Mouse (Mus musculus) intestine, postnatal 0 days (tissue): ENCODE results near the gene Atg101. TPM values are rescaled to one million over a fixed set of nuclear protein-coding genes. Genes with fewer than 3 reads are reported as not detected.

Source experiments
- ATAC-seq: fragments of 200-750 bp; cut with Nextera tagmentation; 2 replicates; pipeline ENCODE4 v1.8.0; 2017; ENCODE audit warnings: mild to moderate bottlenecking, moderate TSS enrichment, moderate library complexity
- H3K27ac ChIP-seq: fragments of 300-500 bp; sonication (generic); 2 replicates; pipeline ENCODE4 v1.5.1; 2014; ENCODE audit warnings: mild to moderate bottlenecking, low read depth, low read length, moderate library complexity
- H3K27me3 ChIP-seq: fragments of 300-500 bp; sonication (generic); replicated peaks from 2 replicates; pipeline ENCODE4 v1.6.1; 2014; ENCODE audit warnings: low read length, mixed read lengths; ENCODE audit not compliant: control insufficient read depth, insufficient read depth
- H3K36me3 ChIP-seq: fragments of 300-500 bp; sonication (generic); 2 replicates; pipeline ENCODE4 v1.6.1; 2014; ENCODE audit warnings: mild to moderate bottlenecking, moderate library complexity; ENCODE audit not compliant: control insufficient read depth, insufficient read depth
- H3K4me1 ChIP-seq: fragments of 300-500 bp; sonication (generic); replicated peaks from 2 replicates; pipeline ENCODE4 v1.6.1; 2014; ENCODE audit warnings: antibody characterized with exemption, low read length, mixed read lengths; ENCODE audit not compliant: control insufficient read depth, insufficient read depth
- H3K4me2 ChIP-seq: fragments of 300-500 bp; sonication (generic); replicated peaks from 2 replicates; pipeline ENCODE4 v1.6.1; 2014; ENCODE audit warnings: low read depth, mild to moderate bottlenecking, moderate library complexity
- H3K4me3 ChIP-seq: fragments of 300-500 bp; sonication (generic); 2 replicates; pipeline ENCODE4 v1.5.1; 2014; ENCODE audit warnings: low read depth, low read length
- H3K9ac ChIP-seq: fragments of 300-500 bp; sonication (generic); 2 replicates; pipeline ENCODE4 v1.6.1; 2014; ENCODE audit warnings: mild to moderate bottlenecking, low read depth, low read length
- H3K9me3 ChIP-seq: fragments of 300-500 bp; sonication (generic); 2 replicates; pipeline ENCODE4 v1.6.1; 2016; ENCODE audit warnings: mixed run types; ENCODE audit not compliant: control insufficient read depth
- CTCF ChIP-seq: sonication (generic); IDR thresholded peaks from 2 replicates; pipeline ENCODE4 v1.5.1; 2016; ENCODE audit warnings: low read depth, mild to moderate bottlenecking, control low read depth, antibody characterized with exemption, moderate library complexity
- WGBS: fragments of 180-500 bp; shearing (Covaris S2); extraction: QIAGEN DNeasy Blood & Tissue Kit; methylation state at CpG from one replicate; pipeline ENCODE4 v1.1.7; 2014; 5-methylcytosine and 5-hydroxymethylcytosine counted together
- polyA plus RNA-seq: library from polyadenylated mRNA; unstranded; fragments of >200 nt; fragmentation: Nextera tagmentation; extraction: Ambion mirVana; gene quantifications from 2 replicates; pipeline ENCODE4 v1.2.1, GENCODE M21; 2015

The Atg101 gene
- polyA plus RNA-seq, 1 experiment from 2014 or later = 50.9 TPM

- ATAC-seq = peak; percentile 63
- Histone ChIP-seq H3K4me2 (no peak overlapping the region), H3K36me3 (no peaks in the 10 kb centered on the region), H3K27me3 (no peaks in the 10 kb centered on the region), H3K4me1 (no peaks in the 10 kb centered on the region), H3K9me3 (no peaks in the 10 kb centered on the region), H3K4me3 (no peak overlapping the region), H3K9ac (no peak overlapping the region), H3K27ac (no peak overlapping the region)
- 0% methylated on average over 2 of the region's 2 CpGs for WGBS
- TF ChIP-seq CTCF = peak; percentile 99
Measured at GRCm38 (mm10) chr15:101339537-101339936, 55.5 kb downstream of the Atg101 start.

Other genes starting within 250 kb of the Atg101 start
- not detected in 2 replicates for gene Gm47841, start 236.9 kb upstream of the Atg101 start, polyA plus RNA-seq
- 0.16 and 0.33 TPM in 2 replicates for gene Fignl2, start 205.7 kb upstream of the Atg101 start, polyA plus RNA-seq
- gene Ankrd33, start 168.5 kb upstream of the Atg101 start, polyA plus RNA-seq = not detected in 2 replicates
- gene Acvrl1, start 155.8 kb upstream of the Atg101 start, polyA plus RNA-seq = 13.8 and 14.6 TPM in 2 replicates
- gene Acvr1b, start 110.2 kb upstream of the Atg101 start, polyA plus RNA-seq = 6.0 and 6.8 TPM in 2 replicates
- gene Grasp, start 60.1 kb upstream of the Atg101 start, polyA plus RNA-seq = 1.7 and 2.0 TPM in 2 replicates
- 5.9 and 10.0 TPM in 2 replicates for gene Nr4a1, start 30.0 kb upstream of the Atg101 start, polyA plus RNA-seq
- 0.48 and 0.77 TPM in 2 replicates for gene 6030408B16Rik, start 8.9 kb downstream of the Atg101 start, polyA plus RNA-seq
- 0.40 and 0.61 TPM in 2 replicates for gene Krt80, start 85.9 kb downstream of the Atg101 start, polyA plus RNA-seq
- 86.1 and 89.0 TPM in 2 replicates for gene Krt7, start 126.8 kb downstream of the Atg101 start, polyA plus RNA-seq
- gene Krt87, start 154.5 kb downstream of the Atg101 start, polyA plus RNA-seq = 0.16 TPM in 2 replicates
- gene Krt88, start 163.5 kb downstream of the Atg101 start, polyA plus RNA-seq = not detected in 2 replicates
- gene Krt81, start 179.5 kb downstream of the Atg101 start, polyA plus RNA-seq = not detected in 2 replicates
- not detected in 2 replicates for gene Krt86, start 189.2 kb downstream of the Atg101 start, polyA plus RNA-seq
- gene Krt83, start 207.2 kb downstream of the Atg101 start, polyA plus RNA-seq = not detected in 2 replicates
- gene Gm49425, start 233.0 kb downstream of the Atg101 start, polyA plus RNA-seq = not detected in 2 replicates
- 0.21 TPM in 1 of 2 replicates, not detected in the other for gene Krt84, start 248.5 kb downstream of the Atg101 start, polyA plus RNA-seq